Mouse (Mus musculus) frontal cortex, postnatal 36 days (tissue): Measurements from ENCODE around the gene Epha2.

Experiments used
- DNase-seq, 2 experiments: peaks; one replicate each; pipeline ENCODE4 v3.0.0; 2022; ENCODE audit warnings: low spot score in 2 of 2

Gene Epha2

GRCm38 (mm10) chr4:141301116-141301553 is at the start of gene Epha2:
TSS of gene Epha2 (plus strand) at chr4:141301240.
- DNase-seq = peak; percentile 72 to 74

GRCm38 (mm10) chr4:141252641-141253040 is 48.4 kb upstream of the Epha2 start:
- DNase-seq = no peak

- DNase-seq = no peak
Observed at GRCm38 (mm10) chr4:141254234-141254633, 46.8 kb upstream of the Epha2 start.

GRCm38 (mm10) chr4:141257440-141257839 is 43.6 kb upstream of the Epha2 start:
- no peak for DNase-seq

GRCm38 (mm10) chr4:141259413-141259812 is 41.6 kb upstream of the Epha2 start:
- DNase-seq = no peak

GRCm38 (mm10) chr4:141260007-141260723 is 40.9 kb upstream of the Epha2 start:
- DNase-seq = no peak

GRCm38 (mm10) chr4:141262906-141263637 is 38.0 kb upstream of the Epha2 start:
- no peak for DNase-seq

GRCm38 (mm10) chr4:141265979-141266637 is 34.9 kb upstream of the Epha2 start:
- DNase-seq = no peak

- DNase-seq = no peak
Observed at GRCm38 (mm10) chr4:141267250-141267649, 33.8 kb upstream of the Epha2 start.

- peak; percentile 76 to 80 for DNase-seq
Observed at GRCm38 (mm10) chr4:141267837-141268236, 33.2 kb upstream of the Epha2 start.

GRCm38 (mm10) chr4:141268350-141268749 is 32.7 kb upstream of the Epha2 start:
- DNase-seq = no peak

GRCm38 (mm10) chr4:141269080-141269479 is 32.0 kb upstream of the Epha2 start:
- DNase-seq = no peak

GRCm38 (mm10) chr4:141270201-141270940 is 30.7 kb upstream of the Epha2 start:
- DNase-seq = no peak

- no peak for DNase-seq
Observed at GRCm38 (mm10) chr4:141271228-141271627, 29.8 kb upstream of the Epha2 start.

GRCm38 (mm10) chr4:141271721-141272120 is 29.3 kb upstream of the Epha2 start:
- no peak for DNase-seq

GRCm38 (mm10) chr4:141272878-141273277 is 28.2 kb upstream of the Epha2 start:
- DNase-seq = peak in 1 of 2 experiments; percentile 14

GRCm38 (mm10) chr4:141273296-141273695 is 27.7 kb upstream of the Epha2 start:
- DNase-seq = peak; percentile 59 to 76

GRCm38 (mm10) chr4:141274485-141275341 is 26.3 kb upstream of the Epha2 start:
- no peak for DNase-seq

- DNase-seq = no peak
Observed at GRCm38 (mm10) chr4:141277157-141277556, 23.9 kb upstream of the Epha2 start.

- DNase-seq = no peak
Observed at GRCm38 (mm10) chr4:141278154-141278553, 22.9 kb upstream of the Epha2 start.

- no peak for DNase-seq
Observed at GRCm38 (mm10) chr4:141279327-141279726, 21.7 kb upstream of the Epha2 start.
